Comparison of ENCODE assay signal across 21 mouse cellular contexts in genomic region chr8:47528094-47528493, GRCm38 (mm10).
"Had no signal": no experiment of that assay in that cellular context is flagged by ENCODE, and none has a peak within 500 bp of the region (broad histone marks: within the 10 kb centered on the region; RNA-seq: fewer than 3 reads in every experiment).

No protein-coding gene starts in this region.

- H3K9me3 ChIP-seq: heart, embryonic 10.5 days; heart, embryonic 12.5 days; hindbrain, embryonic 13.5 days; hindbrain, embryonic 15.5 days; limb, embryonic 10.5 days; limb, embryonic 12.5 days; liver, embryonic 15.5 days had no signal

- H3K9ac ChIP-seq: heart, embryonic 12.5 days; hindbrain, embryonic 13.5 days; hindbrain, embryonic 15.5 days; limb, embryonic 12.5 days; liver, embryonic 15.5 days had no signal

- H3K27ac ChIP-seq: gastrocnemius, adult 2 months; heart, embryonic 10.5 days; hindbrain, embryonic 13.5 days; hindbrain, embryonic 15.5 days; hindbrain, postnatal 0 days; layer of hippocampus, adult 2 months; left cerebral cortex, adult 2 months; limb, embryonic 10.5 days; limb, embryonic 12.5 days; liver, embryonic 15.5 days had no signal

- H3K4me3 ChIP-seq: gastrocnemius, adult 2 months; heart, embryonic 10.5 days; heart, embryonic 12.5 days; hindbrain, embryonic 13.5 days; hindbrain, embryonic 15.5 days; layer of hippocampus, adult 2 months; left cerebral cortex, adult 2 months; limb, embryonic 10.5 days; limb, embryonic 12.5 days; liver, embryonic 15.5 days had no signal

- H3K27me3 ChIP-seq: heart, embryonic 12.5 days; hindbrain, embryonic 13.5 days; hindbrain, embryonic 15.5 days; limb, embryonic 12.5 days; liver, embryonic 15.5 days had no signal

- H3K4me2 ChIP-seq: heart, embryonic 12.5 days; hindbrain, embryonic 13.5 days; hindbrain, embryonic 15.5 days; limb, embryonic 12.5 days; liver, embryonic 15.5 days had no signal

- DNase-seq: gastrocnemius, adult 2 months; gastrocnemius, postnatal 10 days; gastrocnemius, postnatal 25 days; heart, adult 18-20 months; heart, postnatal 10 days; kidney, adult 18-20 months; kidney, adult 8-10 months; kidney, postnatal 10 days; kidney, postnatal 25 days; kidney, postnatal 4 days had no signal

- ATAC-seq: hindbrain, postnatal 0 days; intestine, postnatal 0 days had no signal
